Mouse (Mus musculus) liver, adult 2 months (tissue): ENCODE measurements around the gene Axdnd1.

Experiments used
- CTCF ChIP-seq: fragments of 200-500 bp; IDR thresholded peaks from 2 replicates; pipeline ENCODE4 v1.5.1; 2011; ENCODE audit warnings: low read depth, low read length, control low read depth
- POLR2A ChIP-seq: fragments of 200-500 bp; IDR thresholded peaks from 2 replicates; pipeline ENCODE4 v1.6.1; 2011; ENCODE audit warnings: low read length, control low read depth; ENCODE audit not compliant: insufficient read depth; ENCODE audit errors: extremely low read depth

GRCm38 (mm10) chr1:156442266-156442665 lies 21.3 kb upstream of the Axdnd1 start:
- TF ChIP-seq CTCF = no peak
- TF ChIP-seq POLR2A = no peak
